Mouse (Mus musculus) lung, postnatal 0 days (tissue): ENCODE measurements around the gene Sqor.

Source experiments
- CTCF ChIP-seq: IDR thresholded peaks from 2 replicates; pipeline ENCODE4 v1.5.1; 2016; ENCODE audit warnings: antibody characterized with exemption, mild to moderate bottlenecking
- EP300 ChIP-seq: IDR thresholded peaks from 2 replicates; pipeline ENCODE4 v1.6.1; 2016; ENCODE audit warnings: antibody characterized with exemption, mild to moderate bottlenecking, control low read depth

GRCm38 (mm10) chr2:122825406-122826236 is 60.6 kb downstream of the Sqor start:
- TF ChIP-seq CTCF: peak; percentile 86
- TF ChIP-seq EP300: 0 out of 2 replicates have a peak, but pooled peaks have one; percentile 13
